Mouse (Mus musculus): ENCODE data around the gene Kif23.
A peak's percentile ranks its signal among the peaks of the same experiment; 100 is the strongest.

Kif23 gene

GRCm38 (mm10) chr9:61947402-61948346, 1.1 kb upstream of the Kif23 start:
- DNase-seq (ENCODE audit: low spot score) = peak; percentile 82

DNA sequence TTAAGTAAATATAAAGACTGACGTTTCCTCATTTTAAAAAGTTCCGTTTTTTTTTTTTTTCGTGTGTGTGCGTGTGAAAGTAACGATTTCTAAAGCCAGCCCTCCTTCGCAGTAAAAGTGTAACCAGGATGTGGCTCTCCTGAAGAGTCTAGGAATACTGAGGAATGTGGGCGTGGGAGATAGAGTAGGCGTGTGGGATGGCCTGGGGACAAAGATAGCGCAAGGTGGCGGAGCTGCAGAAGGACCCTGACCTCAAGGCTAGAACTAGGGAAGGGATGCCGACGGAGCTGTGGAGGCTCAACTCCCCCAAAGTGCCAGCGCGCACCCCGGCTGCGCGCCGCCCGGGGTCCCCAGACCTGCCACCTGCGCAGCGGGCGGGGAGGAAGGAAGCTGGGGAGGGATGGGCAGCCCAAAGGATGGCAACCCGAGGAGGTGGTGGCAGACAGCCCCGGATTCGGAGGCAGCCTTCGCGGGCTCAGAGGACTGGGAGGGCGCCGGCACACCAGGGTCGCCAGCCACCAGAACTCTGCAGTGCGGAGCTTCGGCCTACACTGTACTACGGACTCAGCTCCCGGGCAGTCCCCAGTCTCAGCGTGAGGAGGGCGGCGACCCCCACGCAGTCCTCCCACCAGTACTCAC, 482 bp downstream of the Kif23 start:
- DNase-seq (ENCODE audit: low spot score) = peak; percentile 19

DNA sequence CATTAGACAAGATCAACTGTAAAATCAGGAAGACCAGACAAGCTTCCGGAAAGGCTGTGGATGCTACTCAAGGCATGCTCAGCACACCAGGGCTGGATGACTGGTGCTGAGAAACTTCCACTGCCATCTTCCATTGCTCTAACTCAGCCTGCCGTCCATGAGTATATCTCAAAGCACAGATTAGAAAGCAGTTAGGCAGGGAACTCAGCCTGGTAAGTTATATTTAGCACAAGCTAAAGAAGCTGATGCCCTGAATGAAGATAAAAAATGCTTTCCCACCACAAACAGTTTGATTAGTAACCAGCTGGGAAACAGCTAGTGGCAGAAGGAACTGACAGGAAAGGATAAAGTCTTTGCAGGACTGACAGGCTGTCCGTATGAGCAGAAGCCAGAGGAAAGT, 5.5 kb downstream of the Kif23 start:
- DNase-seq (ENCODE audit: low spot score) = no peak

GRCm38 (mm10) chr9:61933333-61933732, 13.2 kb downstream of the Kif23 start:
- no peak for DNase-seq (ENCODE audit: low spot score)

- DNase-seq (ENCODE audit: low spot score) = no peak
These were observed 14.6 kb downstream of the Kif23 start for GRCm38 (mm10) chr9:61932009-61932408.

GRCm38 (mm10) chr9:61925086-61925660, 21.4 kb downstream of the Kif23 start:
- DNase-seq (ENCODE audit: low spot score) = no peak

GRCm38 (mm10) chr9:61920331-61920730, 26.2 kb downstream of the Kif23 start:
- no peak for DNase-seq (ENCODE audit: low spot score)

- no peak for DNase-seq (ENCODE audit: low spot score)
These were observed 27.1 kb downstream of the Kif23 start for GRCm38 (mm10) chr9:61919464-61919863.

- DNase-seq (ENCODE audit: low spot score) = no peak
These were observed 29.1 kb downstream of the Kif23 start for GRCm38 (mm10) chr9:61917436-61917835.

- no peak for DNase-seq (ENCODE audit: low spot score)
These were observed 29.6 kb downstream of the Kif23 start for GRCm38 (mm10) chr9:61916986-61917385.

- no peak for DNase-seq (ENCODE audit: low spot score)
These were observed 31.1 kb downstream of the Kif23 start for GRCm38 (mm10) chr9:61915393-61916005.

- DNase-seq (ENCODE audit: low spot score) = peak; percentile 26
These were observed 31.7 kb downstream of the Kif23 start for GRCm38 (mm10) chr9:61914917-61915300.

DNA sequence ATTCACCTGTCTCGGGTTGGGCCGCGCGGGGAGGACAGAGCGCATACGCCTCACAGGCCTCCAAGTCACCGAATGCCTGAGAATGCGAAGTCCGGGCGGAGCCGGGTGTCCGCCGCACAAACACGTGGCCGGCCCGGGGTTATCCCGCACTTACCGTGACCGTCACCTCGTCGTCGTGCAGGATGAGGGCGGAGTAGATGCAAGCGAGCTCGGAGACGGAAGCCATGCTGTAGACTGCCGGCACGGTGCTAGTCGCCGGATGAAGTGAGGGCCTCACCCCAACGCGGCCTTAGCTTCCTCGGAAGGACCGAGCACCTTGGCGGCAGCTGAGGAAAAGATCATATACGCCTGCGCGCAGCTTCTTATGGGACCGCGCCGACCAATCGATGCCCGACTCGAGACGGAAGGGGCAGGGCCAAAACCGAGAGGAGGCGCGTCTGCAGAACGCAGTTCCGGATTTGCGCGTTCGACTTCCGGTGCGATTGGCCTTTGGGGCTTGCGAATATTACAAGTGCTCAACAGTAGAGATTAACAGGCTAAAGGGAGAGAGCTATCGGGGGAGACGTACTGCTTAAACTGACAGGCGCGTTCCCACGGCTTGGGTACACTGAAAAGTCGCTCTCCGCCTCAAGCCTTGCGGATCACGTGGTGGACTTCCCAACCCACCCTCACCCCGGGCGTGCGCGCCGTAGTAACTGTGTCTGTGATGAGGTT, 32.2 kb downstream of the Kif23 start, which contains the start of gene Rplp1:
Gene Rplp1, minus strand, starts transcription at position 340 of the 714 bp plus-strand sequence.
- DNase-seq (ENCODE audit: low spot score) = peak; percentile 98

- DNase-seq (ENCODE audit: low spot score) = no peak
These were observed 35.1 kb downstream of the Kif23 start for GRCm38 (mm10) chr9:61911300-61912128.

GRCm38 (mm10) chr9:61910526-61911256, 35.9 kb downstream of the Kif23 start:
- no peak for DNase-seq (ENCODE audit: low spot score)

DNA sequence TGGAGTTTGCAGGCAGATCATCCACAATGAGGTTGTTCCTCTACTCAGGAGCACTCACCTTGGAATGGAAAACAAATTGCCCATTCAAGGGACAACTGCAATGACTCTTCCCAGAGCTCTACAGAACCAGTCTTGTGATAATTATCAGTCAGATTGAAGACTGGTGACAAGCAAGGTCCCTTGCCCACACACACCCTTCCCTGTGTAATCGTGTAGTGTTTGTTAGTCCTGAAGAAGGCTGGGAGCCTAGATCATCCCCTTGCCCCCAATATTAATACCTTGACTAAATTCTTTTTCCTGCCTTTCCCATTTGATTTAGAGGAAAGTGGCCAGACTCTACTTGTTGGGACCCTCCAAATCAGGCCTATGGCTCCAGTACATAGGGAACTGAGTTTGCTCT, 36.9 kb downstream of the Kif23 start:
- no peak for DNase-seq (ENCODE audit: low spot score)

DNA sequence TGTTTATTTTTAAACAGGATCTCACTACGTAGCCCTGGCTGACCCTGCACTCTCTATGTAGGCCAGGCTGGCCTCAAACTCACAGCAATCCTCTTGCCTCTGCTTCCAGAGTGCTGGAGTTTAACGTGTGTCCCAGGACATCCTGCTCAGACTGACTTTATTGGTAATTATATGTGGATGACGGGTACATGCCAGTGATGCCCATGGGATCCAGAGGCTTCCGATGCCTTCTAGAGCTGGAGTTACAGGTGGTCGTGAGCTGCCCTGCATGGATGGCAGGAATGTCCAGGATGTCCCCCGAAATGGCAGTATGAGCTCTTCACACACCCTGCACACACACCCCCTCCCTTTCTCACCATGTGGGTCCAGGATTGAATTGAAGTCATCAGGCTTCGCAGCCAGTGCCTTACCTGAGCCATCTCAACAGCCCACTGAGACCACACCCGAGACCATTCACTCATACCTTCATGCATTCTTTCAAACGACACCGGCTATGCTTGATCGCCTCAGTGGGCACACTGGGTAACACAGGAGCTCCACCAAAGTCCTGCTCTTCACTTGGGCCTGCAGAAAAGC, 37.7 kb downstream of the Kif23 start:
- no peak for DNase-seq (ENCODE audit: low spot score)

GRCm38 (mm10) chr9:61908341-61908740, 38.2 kb downstream of the Kif23 start:
- no peak for DNase-seq (ENCODE audit: low spot score)

- no peak for DNase-seq (ENCODE audit: low spot score)
These were observed 38.8 kb downstream of the Kif23 start for GRCm38 (mm10) chr9:61907621-61908295.

Data from lung, postnatal 25 days (tissue).